In the genomic region with DNA sequence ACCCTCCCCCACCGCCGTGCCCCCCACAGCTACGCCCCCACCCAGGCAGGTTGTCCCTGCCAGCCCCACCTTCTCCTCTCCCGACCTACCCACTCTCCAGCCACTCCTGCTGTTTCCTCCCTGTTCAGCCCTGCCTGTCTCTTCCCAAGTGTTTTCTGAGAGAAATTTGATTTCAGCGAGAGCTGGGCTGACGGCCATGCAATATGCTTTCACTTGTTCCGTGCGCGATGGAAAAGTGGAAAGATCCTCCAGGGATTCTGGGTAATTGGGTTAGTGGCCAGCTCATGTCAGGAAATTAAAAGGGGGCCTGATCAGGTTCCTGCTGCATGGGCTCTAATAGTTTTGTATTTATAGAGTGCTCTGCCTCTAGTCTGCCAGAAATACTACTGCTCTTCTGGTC, we compare ENCODE assay signal across 9 mouse cellular contexts.
DNase-seq lines count a peak whose midpoint lies in the region; ATAC-seq lines count a peak whose summit lies in the region.
"Had no signal": no experiment of that assay in that cellular context is flagged by ENCODE, and none has a peak within 500 bp of the region (broad histone marks: within the 10 kb centered on the region; RNA-seq: fewer than 3 reads in every experiment).

No protein-coding gene starts in this region.

- H3K9ac ChIP-seq in limb, embryonic 11.5 days (ENCODE audit: low read length) = no peak overlapping the region
- no peak overlapping the region for H3K9ac ChIP-seq in hindbrain, embryonic 12.5 days
- H3K9ac ChIP-seq: neural tube, embryonic 12.5 days had no signal

- WGBS in limb, embryonic 11.5 days = 37% methylated on average over 9 of the region's 9 CpGs
- WGBS in limb, embryonic 10.5 days = 44% methylated on average over 8 of the region's 9 CpGs
- 33% methylated on average over 9 of the region's 9 CpGs for WGBS in hindbrain, embryonic 12.5 days

- H3K36me3 ChIP-seq in limb, embryonic 11.5 days (ENCODE audit: control insufficient read depth, insufficient read depth, low read length) = no peaks in the 10 kb centered on the region
- no peaks in the 10 kb centered on the region for H3K36me3 ChIP-seq in limb, embryonic 10.5 days
- H3K36me3 ChIP-seq in hindbrain, embryonic 12.5 days = no peaks in the 10 kb centered on the region
- H3K36me3 ChIP-seq: neural tube, embryonic 12.5 days had no signal

- no peaks in the 10 kb centered on the region for H3K27me3 ChIP-seq in limb, embryonic 11.5 days (ENCODE audit: control insufficient read depth, insufficient read depth, low read length)
- no peaks in the 10 kb centered on the region for H3K27me3 ChIP-seq in limb, embryonic 10.5 days (ENCODE audit: low read depth, poor library complexity, severe bottlenecking)
- H3K27me3 ChIP-seq in hindbrain, embryonic 12.5 days = no peaks in the 10 kb centered on the region
- H3K27me3 ChIP-seq: neural tube, embryonic 12.5 days had no signal

- peak; percentile 28 for DNase-seq in adrenal gland, adult 2 months
- no peak for DNase-seq in adrenal gland, postnatal 25 days
- peak; percentile 29 for DNase-seq in limb, embryonic 11.5 days (ENCODE audit: low spot score)
- DNase-seq in limb, embryonic 10.5 days (ENCODE audit: low spot score) = no peak
- peak; percentile 37 to 38 for DNase-seq in right cerebral cortex, adult 2 months (ENCODE audit: low spot score in 2 of 2)
- DNase-seq in spleen, postnatal 14 days (ENCODE audit: low spot score in 2 of 2) = no peak

- no peaks in the 10 kb centered on the region for H3K9me3 ChIP-seq in limb, embryonic 11.5 days (ENCODE audit: control insufficient read depth, low read length)
- no peaks in the 10 kb centered on the region for H3K9me3 ChIP-seq in limb, embryonic 10.5 days (replicated peaks)
- no peaks in the 10 kb centered on the region for H3K9me3 ChIP-seq in hindbrain, embryonic 12.5 days (replicated peaks)
- H3K9me3 ChIP-seq: neural tube, embryonic 12.5 days had no signal

- peak; percentile 39; the same call in 1 of the 2 replicates for ATAC-seq in limb, embryonic 11.5 days (ENCODE audit: insufficient number of reproducible peaks, low FRiP score, low TSS enrichment, low read depth)
- ATAC-seq in hindbrain, embryonic 12.5 days (ENCODE audit: low FRiP score) = peak; percentile 36; the same call in 1 of the 2 replicates
- no peak for ATAC-seq in megakaryocyte-erythroid progenitor cell, adult 5-6 weeks (replicated peaks; ENCODE audit: low FRiP score, low TSS enrichment, poor library complexity, severe bottlenecking)

- H3K4me2 ChIP-seq in limb, embryonic 11.5 days (ENCODE audit: low read depth, severe bottlenecking) = no peak overlapping the region
- H3K4me2 ChIP-seq in hindbrain, embryonic 12.5 days (replicated peaks) = no peak overlapping the region; the same call in 1 of the 2 replicates
- H3K4me2 ChIP-seq: neural tube, embryonic 12.5 days had no signal

- peaks cover 3% of the 10 kb centered on the region; the same call in 1 of the 2 replicates for H3K4me1 ChIP-seq in limb, embryonic 11.5 days (ENCODE audit: control insufficient read depth, insufficient read depth, low read length)
- H3K4me1 ChIP-seq in limb, embryonic 10.5 days = peaks cover 14% of the 10 kb centered on the region; the same call in 1 of the 2 replicates
- peaks cover 7% of the 10 kb centered on the region; the same call in 1 of the 2 replicates for H3K4me1 ChIP-seq in hindbrain, embryonic 12.5 days
- H3K4me1 ChIP-seq: neural tube, embryonic 12.5 days had no signal

- no peak overlapping the region for H3K27ac ChIP-seq in limb, embryonic 11.5 days (replicated peaks; ENCODE audit: low read depth, low read length)
- H3K27ac ChIP-seq in limb, embryonic 10.5 days = no peak overlapping the region
- peak overlapping the region; percentile 6; the same call in 1 of the 2 replicates for H3K27ac ChIP-seq in hindbrain, embryonic 12.5 days
- H3K27ac ChIP-seq: neural tube, embryonic 12.5 days had no signal

- no peak overlapping the region for H3K4me3 ChIP-seq in limb, embryonic 11.5 days (ENCODE audit: low read depth, low read length)
- H3K4me3 ChIP-seq in limb, embryonic 10.5 days = no peak overlapping the region; the same call in 1 of the 2 replicates
- H3K4me3 ChIP-seq in hindbrain, embryonic 12.5 days = no peak overlapping the region
- H3K4me3 ChIP-seq: neural tube, embryonic 12.5 days had no signal

Comparison
In these comparisons a context has a peak if more than half of its experiments do, and no peak if none do; other contexts are left out.
1. DNase-seq: peak in adrenal gland, adult 2 months (single experiment), limb, embryonic 11.5 days (single experiment) and right cerebral cortex, adult 2 months (2 of 2); none in adrenal gland, postnatal 25 days (single experiment), limb, embryonic 10.5 days (single experiment) and spleen, postnatal 14 days (0 of 2).